Mouse (Mus musculus) heart, embryonic 13.5 days (tissue): ENCODE results near the gene Ip6k2. TPM values are rescaled to one million over a fixed set of nuclear protein-coding genes. Genes with fewer than 3 reads are reported as not detected.

ENCODE experiments used
- ATAC-seq: fragments of 200-750 bp; cut with Nextera tagmentation; 2 replicates; pipeline ENCODE4 v1.8.0; 2017; ENCODE audit warnings: moderate TSS enrichment; ENCODE audit not compliant: insufficient number of reproducible peaks, low FRiP score, low TSS enrichment; ENCODE audit errors: extremely low read depth
- H3K27ac ChIP-seq: fragments of 300-500 bp; sonication (generic); replicated peaks from 2 replicates; pipeline ENCODE4 v1.5.1; 2015; ENCODE audit warnings: moderate library complexity, mild to moderate bottlenecking, inconsistent platforms
- H3K27me3 ChIP-seq: fragments of 300-500 bp; sonication (generic); replicated peaks from 2 replicates; pipeline ENCODE4 v1.6.1; 2015; ENCODE audit warnings: mild to moderate bottlenecking, inconsistent platforms
- H3K36me3 ChIP-seq: fragments of 300-500 bp; sonication (generic); 2 replicates; pipeline ENCODE4 v1.6.1; 2015; ENCODE audit warnings: mild to moderate bottlenecking, inconsistent platforms
- H3K4me1 ChIP-seq: fragments of 300-500 bp; sonication (generic); 2 replicates; pipeline ENCODE4 v1.6.1; 2015; ENCODE audit warnings: inconsistent platforms
- H3K4me2 ChIP-seq: fragments of 300-500 bp; sonication (generic); 2 replicates; pipeline ENCODE4 v1.6.1; 2015; ENCODE audit warnings: inconsistent platforms, mild to moderate bottlenecking, moderate library complexity
- H3K4me3 ChIP-seq: fragments of 300-500 bp; sonication (generic); 2 replicates; pipeline ENCODE4 v1.5.1; 2015; ENCODE audit warnings: moderate library complexity, mild to moderate bottlenecking, inconsistent platforms
- H3K9ac ChIP-seq: fragments of 300-500 bp; sonication (generic); 2 replicates; pipeline ENCODE4 v1.6.1; 2015; ENCODE audit warnings: inconsistent platforms, mild to moderate bottlenecking, moderate library complexity
- H3K9me3 ChIP-seq: fragments of 300-500 bp; sonication (generic); 2 replicates; pipeline ENCODE4 v1.6.1; 2016; ENCODE audit warnings: inconsistent platforms
- WGBS: fragments of 180-500 bp; shearing (Covaris S2); methylation state at CpG from one replicate; pipeline ENCODE4 v1.1.7; 2015; ENCODE audit warnings: mixed read lengths; 5-methylcytosine and 5-hydroxymethylcytosine counted together
- microRNA-seq: library from miRNA; unstranded; fragments of <30 nt; microRNA quantifications from one replicate; pipeline ENCODE4, GENCODE M21; 2016
- polyA plus RNA-seq: library from polyadenylated mRNA; unstranded; fragments of >200 nt; fragmentation: Nextera tagmentation; extraction: Ambion mirVana; gene quantifications from 2 replicates; pipeline ENCODE4 v1.2.1, GENCODE M21; 2015

Gene Ip6k2
- polyA plus RNA-seq, 1 experiment from 2014 or later = 42.9 TPM

GRCm38 (mm10) chr9:108848419-108848818 is 64.8 kb downstream of the Ip6k2 start:
- Histone ChIP-seq H3K4me2 (no peak overlapping the region), H3K27me3 (peaks cover 50% of the 10 kb centered on the region), H3K36me3 (no peaks in the 10 kb centered on the region), H3K9me3 (no peaks in the 10 kb centered on the region), H3K4me3 (no peak overlapping the region), H3K27ac (no peak overlapping the region), H3K9ac (no peak overlapping the region), H3K4me1 (peaks cover 11% of the 10 kb centered on the region)
- ATAC-seq = no peak
- 57% methylated on average over 17 of the region's 17 CpGs for WGBS

- Histone ChIP-seq H3K27me3 (peaks cover 27% of the 10 kb centered on the region), H3K36me3 (peaks cover 15% of the 10 kb centered on the region), H3K27ac (peak within 1 kb of the TSS; percentile 74), H3K4me3 (peak within 1 kb of the TSS; percentile 69), H3K9ac (peak within 1 kb of the TSS; percentile 85), H3K9me3 (no peaks in the 10 kb centered on the region), H3K4me1 (peaks cover 27% of the 10 kb centered on the region), H3K4me2 (peak within 1 kb of the TSS; percentile 83)
- WGBS = 80% methylated on average over 3 of the region's 3 CpGs
- no peak for ATAC-seq
Observed at GRCm38 (mm10) chr9:108852976-108853375, 69.4 kb downstream of the Ip6k2 start, which contains the start of gene Slc26a6. Slc26a6 (plus strand) TSS chr9:108853283.

GRCm38 (mm10) chr9:108853635-108854240 is 70.1 kb downstream of the Ip6k2 start:
- WGBS = 3% methylated on average over 25 of the region's 25 CpGs

GRCm38 (mm10) chr9:108854241-108854696 is 70.7 kb downstream of the Ip6k2 start:
- Histone ChIP-seq H3K27ac (peak overlapping the region; percentile 74), H3K4me2 (peak overlapping the region; percentile 83), H3K9ac (peak overlapping the region; percentile 85), H3K4me1 (peaks cover 33% of the 10 kb centered on the region), H3K36me3 (peaks cover 23% of the 10 kb centered on the region), H3K4me3 (peak overlapping the region; percentile 69), H3K27me3 (peaks cover 14% of the 10 kb centered on the region), H3K9me3 (no peaks in the 10 kb centered on the region)
- WGBS = under 1% methylated on average over 28 of the region's 28 CpGs
- peak; percentile 75 for ATAC-seq

More at GRCm38 (mm10) chr9:108853635-108854240, 70.1 kb downstream of the Ip6k2 start:
- Histone ChIP-seq H3K27me3 (peaks cover 20% of the 10 kb centered on the region), H3K4me2 (peak overlapping the region; percentile 83), H3K4me3 (peak overlapping the region; percentile 69), H3K27ac (peak overlapping the region; percentile 74), H3K9me3 (no peaks in the 10 kb centered on the region), H3K4me1 (peaks cover 28% of the 10 kb centered on the region), H3K36me3 (peaks cover 21% of the 10 kb centered on the region), H3K9ac (peak overlapping the region; percentile 85)
- ATAC-seq = peak; percentile 83

GRCm38 (mm10) chr9:108855335-108855734 is 71.7 kb downstream of the Ip6k2 start:
- ATAC-seq = no peak
- H3K36me3 ChIP-seq = peaks cover 29% of the 10 kb centered on the region
- peaks cover 36% of the 10 kb centered on the region for H3K4me1 ChIP-seq
- peak overlapping the region; percentile 69; the same call in 1 of the 2 replicates for H3K4me3 ChIP-seq
- H3K9me3 ChIP-seq = no peaks in the 10 kb centered on the region
- H3K4me2 ChIP-seq = peak overlapping the region; percentile 83
- peaks cover 9% of the 10 kb centered on the region; the same call in 1 of the 2 replicates for H3K27me3 ChIP-seq
- no peak overlapping the region for H3K9ac ChIP-seq
- H3K27ac ChIP-seq = no peak overlapping the region
- WGBS = 44% methylated on average over 5 of the region's 5 CpGs

Small RNAs within 50 kb of the gene (microRNA-seq; reads per million reads assigned to microRNA genes)
- gene Gm23156 = not detected

Other genes with a start within 250 kb of the Ip6k2 start
- gene Impdh2, start 223.5 kb upstream of the Ip6k2 start, polyA plus RNA-seq = 99.5 and 107 TPM in 2 replicates
- gene Ndufaf3, start 216.4 kb upstream of the Ip6k2 start, polyA plus RNA-seq = 53.5 TPM in 2 replicates
- 86.6 and 92.1 TPM in 2 replicates for gene Dalrd3, start 213.9 kb upstream of the Ip6k2 start, polyA plus RNA-seq
- 61.7 and 64.1 TPM in 2 replicates for gene Wdr6, start 205.1 kb upstream of the Ip6k2 start, polyA plus RNA-seq
- 19.5 and 20.0 TPM in 2 replicates for gene P4htm, start 186.1 kb upstream of the Ip6k2 start, polyA plus RNA-seq
- gene Arih2, start 134.4 kb upstream of the Ip6k2 start, polyA plus RNA-seq = 36.6 and 44.5 TPM in 2 replicates
- 67.9 and 73.0 TPM in 2 replicates for gene Slc25a20, start 121.7 kb upstream of the Ip6k2 start, polyA plus RNA-seq
- gene Prkar2a, start 94.5 kb upstream of the Ip6k2 start, polyA plus RNA-seq = 25.6 and 26.8 TPM in 2 replicates
- 9.7 and 10.6 TPM in 2 replicates for gene Nckipsd, start 24.6 kb downstream of the Ip6k2 start, polyA plus RNA-seq
- 0.09 and 0.10 TPM in 2 replicates for gene Celsr3, start 42.5 kb downstream of the Ip6k2 start, polyA plus RNA-seq
- gene Slc26a6, start 69.5 kb downstream of the Ip6k2 start, polyA plus RNA-seq = 5.1 and 5.7 TPM in 2 replicates
- not detected in 2 replicates for gene Tmem89, start 130.8 kb downstream of the Ip6k2 start, polyA plus RNA-seq
- 749 and 828 TPM in 2 replicates for gene Uqcrc1, start 152.8 kb downstream of the Ip6k2 start, polyA plus RNA-seq
- 0.82 and 1.3 TPM in 2 replicates for gene Col7a1, start 169.8 kb downstream of the Ip6k2 start, polyA plus RNA-seq
- not detected in 2 replicates for gene Ucn2, start 202.2 kb downstream of the Ip6k2 start, polyA plus RNA-seq
- gene Pfkfb4, start 208.0 kb downstream of the Ip6k2 start, polyA plus RNA-seq = 2.8 and 2.9 TPM in 2 replicates